Mouse (Mus musculus) CH12.LX (cell line): ENCODE data around the gene Nelfcd.

Experiments used
- CHD2 ChIP-seq: IDR thresholded peaks from 2 replicates; pipeline ENCODE4 v1.6.1; 2011; ENCODE audit warnings: low read length, improper control_type of control experiment
- CTCF ChIP-seq, 2 experiments: IDR thresholded peaks in 1 of 2; conservative IDR thresholded peaks in 1 of 2; 2 replicates each; pipeline ENCODE4 v1.5.1; 2011 to 2012; ENCODE audit warnings: low read depth in 2 of 2, low read length in 2 of 2, improper control_type of control experiment in 1 of 2, inconsistent platforms in 1 of 2, mild to moderate bottlenecking in 1 of 2, moderate library complexity in 1 of 2
- EP300 ChIP-seq: IDR thresholded peaks from 2 replicates; pipeline ENCODE4 v1.6.1; 2011; ENCODE audit warnings: low read length, improper control_type of control experiment
- HCFC1 ChIP-seq: IDR thresholded peaks from 2 replicates; pipeline ENCODE4 v1.6.1; 2012; ENCODE audit warnings: low read depth, mild to moderate bottlenecking, inconsistent platforms, low read length, improper control_type of control experiment
- JUN ChIP-seq: IDR thresholded peaks from 2 replicates; pipeline ENCODE4 v1.6.1; 2011; ENCODE audit warnings: low read depth, mild to moderate bottlenecking, low read length, improper control_type of control experiment, moderate library complexity; ENCODE audit not compliant: insufficient read depth
- KAT2A ChIP-seq: IDR thresholded peaks from 2 replicates; pipeline ENCODE4 v1.6.1; 2012; ENCODE audit warnings: low read length, improper control_type of control experiment, inconsistent platforms; ENCODE audit not compliant: insufficient replicate concordance
- MEF2A ChIP-seq: IDR thresholded peaks from 2 replicates; pipeline ENCODE4 v1.6.1; 2014; ENCODE audit warnings: low read depth, mild to moderate bottlenecking, inconsistent platforms, low read length, improper control_type of control experiment, borderline replicate concordance
- POLR2A ChIP-seq: IDR thresholded peaks from 2 replicates; pipeline ENCODE4 v1.6.1; 2011; ENCODE audit warnings: low read depth, mild to moderate bottlenecking, improper control_type of control experiment, low read length
- SIN3A ChIP-seq: IDR thresholded peaks from 2 replicates; pipeline ENCODE4 v1.6.1; 2012; ENCODE audit warnings: low read length, improper control_type of control experiment, inconsistent platforms
- TBP ChIP-seq: conservative IDR thresholded peaks from 2 replicates; pipeline ENCODE4 v1.6.1; 2011; ENCODE audit warnings: low read depth, low read length, improper control_type of control experiment
- UBTF ChIP-seq: IDR thresholded peaks from 2 replicates; pipeline ENCODE4 v1.6.1; 2012; ENCODE audit warnings: low read depth, mild to moderate bottlenecking, inconsistent platforms, low read length, improper control_type of control experiment, moderate library complexity
- ZMIZ1 ChIP-seq: IDR thresholded peaks from 2 replicates; pipeline ENCODE4 v1.6.1; 2012; ENCODE audit warnings: low read depth, mild to moderate bottlenecking, inconsistent platforms, low read length, improper control_type of control experiment
- ZNF384 ChIP-seq: IDR thresholded peaks from 2 replicates; pipeline ENCODE4 v1.6.1; 2012; ENCODE audit warnings: low read depth, low read length, improper control_type of control experiment, inconsistent platforms

DNA sequence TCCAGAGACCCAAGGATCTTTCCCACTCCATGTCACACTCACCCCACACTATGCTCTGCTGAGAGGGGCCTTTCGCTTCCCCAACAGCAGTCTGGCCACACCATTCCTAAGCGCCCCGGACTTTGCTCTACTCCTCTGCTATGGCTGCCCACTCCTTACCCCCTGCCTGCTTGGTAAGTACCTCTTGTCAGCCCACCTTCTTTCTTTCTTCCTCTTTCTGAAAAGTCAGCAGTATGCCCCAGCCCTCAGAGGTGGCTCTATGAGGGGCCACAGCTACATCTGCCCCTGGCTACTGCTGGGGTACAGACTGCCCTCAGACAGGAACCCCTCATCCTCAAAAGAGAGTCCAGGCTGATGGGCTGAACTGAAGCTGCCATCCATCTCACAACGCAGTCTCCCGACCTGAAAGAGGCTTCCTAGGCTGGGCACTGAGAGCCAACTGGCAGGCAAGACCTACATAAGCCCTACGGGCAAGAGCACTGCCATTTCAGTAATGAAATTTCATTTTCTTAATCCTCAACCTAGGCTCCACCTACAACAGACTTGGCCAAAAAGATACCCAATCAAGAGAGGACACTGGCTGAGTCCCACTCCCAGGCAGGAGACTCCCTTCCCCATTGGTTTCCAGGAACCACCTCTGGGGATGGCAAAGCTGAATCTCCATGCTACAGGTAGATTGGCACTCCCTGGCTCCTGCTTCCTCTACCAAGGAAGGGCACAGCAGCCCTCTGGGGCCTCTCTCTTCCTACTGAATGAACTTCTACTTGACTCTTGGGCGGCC, 21.5 kb downstream of the Nelfcd start:
- TF ChIP-seq HCFC1 (no peak), ZNF384 (no peak), SIN3A (no peak), JUN (no peak), CTCF (conservative IDR thresholded peaks at IDR 0.05 in 1 of 2, IDR thresholded peaks at IDR 0.05 in 1 of 2; ENCODE audit: low read depth in 2 of 2, low read length in 2 of 2) (no peak), UBTF (no peak), KAT2A (no peak), CHD2 (no peak), EP300 (no peak), ZMIZ1 (no peak), POLR2A (no peak), MEF2A (no peak), TBP (no peak)
